Mouse (Mus musculus) MEL (cell line): ENCODE data around the gene Pold4. TPM values are rescaled to one million over a fixed set of nuclear protein-coding genes. Genes with fewer than 3 reads are reported as not detected.

ENCODE experiments used
- DNase-seq: peaks from one replicate; pipeline ENCODE4 v3.0.0; 2011; ENCODE audit warnings: low read depth, low spot score
- H3K27ac ChIP-seq: 2 replicates; pipeline ENCODE4 v1.5.1; 2012; ENCODE audit warnings: low read depth, mild to moderate bottlenecking, control low read depth, low read length, moderate library complexity; ENCODE audit not compliant: control insufficient read depth
- H3K27me3 ChIP-seq, 2 experiments: fragments of 150-350 bp in 1 of 2; sonication (generic) in 1 of 2; 2 replicates each; pipeline ENCODE4 v1.6.1; 2012; ENCODE audit warnings: low read length in 2 of 2, mild to moderate bottlenecking in 2 of 2, improper control_type of control experiment in 1 of 2, moderate library complexity in 1 of 2; ENCODE audit not compliant: insufficient read depth in 2 of 2, control insufficient read depth in 1 of 2
- H3K36me3 ChIP-seq, 2 experiments: 2 replicates each; pipeline ENCODE4 v1.6.1; 2012 to 2014; ENCODE audit warnings: low read length in 2 of 2, improper control_type of control experiment in 1 of 2, inconsistent platforms in 1 of 2, mild to moderate bottlenecking in 1 of 2; ENCODE audit not compliant: insufficient read depth in 2 of 2, control insufficient read depth in 1 of 2
- H3K4me1 ChIP-seq, 2 experiments: fragments of 150-350 bp in 1 of 2; sonication (generic) in 1 of 2; 2 replicates each; pipeline ENCODE4 v1.6.1; 2012; ENCODE audit warnings: low read length in 2 of 2, improper control_type of control experiment in 1 of 2, mild to moderate bottlenecking in 1 of 2; ENCODE audit not compliant: insufficient read depth in 2 of 2, control insufficient read depth in 1 of 2
- H3K4me3 ChIP-seq, 2 experiments: fragments of 150-350 bp in 1 of 2; sonication (generic) in 1 of 2; 2 replicates each; pipeline ENCODE4 v1.5.1; 2012; ENCODE audit warnings: low read depth in 2 of 2, low read length in 2 of 2, mild to moderate bottlenecking in 2 of 2, moderate library complexity in 2 of 2, control low read depth in 1 of 2, improper control_type of control experiment in 1 of 2; ENCODE audit not compliant: control insufficient read depth in 1 of 2, insufficient read depth in 1 of 2
- H3K79me2 ChIP-seq: 2 replicates; pipeline ENCODE4 v1.6.1; 2012; ENCODE audit warnings: mild to moderate bottlenecking, low read length, moderate library complexity; ENCODE audit not compliant: control insufficient read depth, poor library complexity, insufficient read depth
- H3K9ac ChIP-seq: 2 replicates; pipeline ENCODE4 v1.6.1; 2012; ENCODE audit warnings: low read depth, mild to moderate bottlenecking, control low read depth, low read length, moderate library complexity; ENCODE audit not compliant: control insufficient read depth, poor library complexity, severe bottlenecking
- H3K9me3 ChIP-seq: fragments of 150-350 bp; sonication (generic); replicated peaks from 2 replicates; pipeline ENCODE4 v1.6.1; 2012; ENCODE audit warnings: mild to moderate bottlenecking, low read length, improper control_type of control experiment, moderate library complexity; ENCODE audit not compliant: insufficient read depth
- CTCF ChIP-seq, 3 experiments: IDR thresholded peaks in 2 of 3; conservative IDR thresholded peaks in 1 of 3; 2 replicates each; pipeline ENCODE4 v1.5.1; 2011 to 2012; ENCODE audit warnings: low read length in 3 of 3, low read depth in 2 of 3, mild to moderate bottlenecking in 2 of 3, improper control_type of control experiment in 1 of 3, inconsistent platforms in 1 of 3, mixed read lengths in 1 of 3, moderate library complexity in 1 of 3; ENCODE audit not compliant: control insufficient read depth in 1 of 3, insufficient read depth in 1 of 3, poor library complexity in 1 of 3, severe bottlenecking in 1 of 3
- E2F4 ChIP-seq: IDR thresholded peaks from 2 replicates; pipeline ENCODE4 v1.6.1; 2011; ENCODE audit warnings: low read depth, low read length, improper control_type of control experiment, borderline replicate concordance
- ELF1 ChIP-seq: IDR thresholded peaks from 2 replicates; pipeline ENCODE4 v1.6.1; 2014; ENCODE audit warnings: low read depth, mild to moderate bottlenecking, inconsistent platforms, low read length, improper control_type of control experiment, moderate library complexity
- EP300 ChIP-seq, 2 experiments: IDR thresholded peaks; 2 replicates each; pipeline ENCODE4 v1.6.1; 2011; ENCODE audit warnings: improper control_type of control experiment in 2 of 2, low read length in 2 of 2, low read depth in 1 of 2, mild to moderate bottlenecking in 1 of 2
- ETS1 ChIP-seq: IDR thresholded peaks from 2 replicates; pipeline ENCODE4 v1.6.1; 2012; ENCODE audit warnings: low read depth, mild to moderate bottlenecking, inconsistent platforms, low read length, improper control_type of control experiment, moderate library complexity
- GABPA ChIP-seq: IDR thresholded peaks from 2 replicates; pipeline ENCODE4 v1.6.1; 2012; ENCODE audit warnings: low read depth, mild to moderate bottlenecking, inconsistent platforms, low read length, improper control_type of control experiment, moderate library complexity
- HCFC1 ChIP-seq: IDR thresholded peaks from 2 replicates; pipeline ENCODE4 v1.6.1; 2012; ENCODE audit warnings: low read depth, mild to moderate bottlenecking, inconsistent platforms, low read length, improper control_type of control experiment, moderate library complexity
- KAT2A ChIP-seq: conservative IDR thresholded peaks from 2 replicates; pipeline ENCODE4 v1.6.1; 2012; ENCODE audit warnings: low read depth, low read length, improper control_type of control experiment, inconsistent platforms
- MAFK ChIP-seq: IDR thresholded peaks from 2 replicates; pipeline ENCODE4 v1.6.1; 2011; ENCODE audit warnings: low read depth, mild to moderate bottlenecking, low read length, improper control_type of control experiment, borderline replicate concordance
- MAZ ChIP-seq: IDR thresholded peaks from 2 replicates; pipeline ENCODE4 v1.6.1; 2012; ENCODE audit warnings: low read depth, mild to moderate bottlenecking, inconsistent platforms, low read length, improper control_type of control experiment
- MXI1 ChIP-seq: IDR thresholded peaks from 2 replicates; pipeline ENCODE4 v1.6.1; 2011; ENCODE audit warnings: mild to moderate bottlenecking, low read depth, low read length, improper control_type of control experiment
- MYB ChIP-seq: IDR thresholded peaks from 2 replicates; pipeline ENCODE4 v1.6.1; 2011; ENCODE audit warnings: mild to moderate bottlenecking, low read depth, low read length, improper control_type of control experiment
- NELFE ChIP-seq: IDR thresholded peaks from 2 replicates; pipeline ENCODE4 v1.6.1; 2011; ENCODE audit warnings: low read depth, low read length, improper control_type of control experiment
- POLR2A ChIP-seq, 2 experiments: IDR thresholded peaks; 2 replicates each; pipeline ENCODE4 v1.6.1; 2011 to 2012; ENCODE audit warnings: low read length in 2 of 2, mild to moderate bottlenecking in 2 of 2, control low read depth in 1 of 2, improper control_type of control experiment in 1 of 2, low read depth in 1 of 2, moderate library complexity in 1 of 2; ENCODE audit not compliant: control insufficient read depth in 1 of 2, insufficient read depth in 1 of 2, poor library complexity in 1 of 2
- RAD21 ChIP-seq: IDR thresholded peaks from 2 replicates; pipeline ENCODE4 v1.6.1; 2011; ENCODE audit warnings: mild to moderate bottlenecking, low read depth, low read length, improper control_type of control experiment
- RCOR1 ChIP-seq: IDR thresholded peaks from 2 replicates; pipeline ENCODE4 v1.6.1; 2012; ENCODE audit warnings: low read depth, mild to moderate bottlenecking, inconsistent platforms, low read length, improper control_type of control experiment
- SIN3A ChIP-seq: IDR thresholded peaks from 2 replicates; pipeline ENCODE4 v1.6.1; 2012; ENCODE audit warnings: low read length, improper control_type of control experiment, inconsistent platforms
- SMC3 ChIP-seq: IDR thresholded peaks from 2 replicates; pipeline ENCODE4 v1.6.1; 2011; ENCODE audit warnings: low read depth, low read length, improper control_type of control experiment
- TAL1 ChIP-seq: IDR thresholded peaks from 2 replicates; pipeline ENCODE4 v1.6.1; 2012; ENCODE audit warnings: mild to moderate bottlenecking, inconsistent platforms, low read length, moderate library complexity, mixed read lengths
- TBP ChIP-seq: IDR thresholded peaks from 2 replicates; pipeline ENCODE4 v1.8.0; 2011; ENCODE audit warnings: low read depth, low read length, improper control_type of control experiment
- TCF12 ChIP-seq: IDR thresholded peaks from 2 replicates; pipeline ENCODE4 v1.6.1; 2014; ENCODE audit warnings: low read depth, mild to moderate bottlenecking, inconsistent platforms, low read length, improper control_type of control experiment, moderate library complexity
- UBTF ChIP-seq: IDR thresholded peaks from 2 replicates; pipeline ENCODE4 v1.6.1; 2012; ENCODE audit warnings: low read depth, mild to moderate bottlenecking, inconsistent platforms, low read length, improper control_type of control experiment, moderate library complexity, borderline replicate concordance; ENCODE audit not compliant: insufficient read depth
- USF1 ChIP-seq: IDR thresholded peaks from 2 replicates; pipeline ENCODE4 v1.6.1; 2014; ENCODE audit warnings: low read depth, mild to moderate bottlenecking, inconsistent platforms, low read length, improper control_type of control experiment, moderate library complexity
- USF2 ChIP-seq, 2 experiments: IDR thresholded peaks; 2 replicates each; pipeline ENCODE4 v1.6.1; 2011 to 2012; ENCODE audit warnings: improper control_type of control experiment in 2 of 2, low read length in 2 of 2, borderline replicate concordance in 1 of 2, inconsistent platforms in 1 of 2, low read depth in 1 of 2, mild to moderate bottlenecking in 1 of 2; ENCODE audit not compliant: insufficient read depth in 1 of 2
- ZKSCAN1 ChIP-seq: IDR thresholded peaks from 2 replicates; pipeline ENCODE4 v1.6.1; 2012; ENCODE audit warnings: low read depth, mild to moderate bottlenecking, inconsistent platforms, low read length, improper control_type of control experiment, moderate library complexity
- ZMIZ1 ChIP-seq: IDR thresholded peaks from 2 replicates; pipeline ENCODE4 v1.6.1; 2012; ENCODE audit warnings: low read depth, mild to moderate bottlenecking, inconsistent platforms, low read length, improper control_type of control experiment, moderate library complexity
- ZNF384 ChIP-seq: IDR thresholded peaks from 2 replicates; pipeline ENCODE4 v1.6.1; 2012; ENCODE audit warnings: low read depth, mild to moderate bottlenecking, inconsistent platforms, low read length, improper control_type of control experiment
- polyA plus RNA-seq, 2 experiments: library from polyadenylated mRNA; stranded (reverse) in 1 of 2; unstranded in 1 of 2; fragments of >175 nt in 1 of 2; fragments of >200 nt in 1 of 2; gene quantifications; 2 replicates each; pipeline versions ENCODE4 v1.2.1 to v1.2.4; 2012; ENCODE audit warnings: low replicate concordance in 2 of 2, low read depth in 1 of 2; ENCODE audit not compliant: insufficient read length in 2 of 2, insufficient read depth in 1 of 2, missing spikeins in 1 of 2
- total RNA-seq: library from RNA; depleted of rRNA; stranded (reverse); fragments of 300-350 nt; gene quantifications from 2 replicates; pipeline ENCODE4 v1.2.3, GENCODE M21; 2012

Pold4 gene
- total and polyA plus RNA-seq, 3 experiments: 18.5 to 40.4 TPM; not detected in 1

DNA sequence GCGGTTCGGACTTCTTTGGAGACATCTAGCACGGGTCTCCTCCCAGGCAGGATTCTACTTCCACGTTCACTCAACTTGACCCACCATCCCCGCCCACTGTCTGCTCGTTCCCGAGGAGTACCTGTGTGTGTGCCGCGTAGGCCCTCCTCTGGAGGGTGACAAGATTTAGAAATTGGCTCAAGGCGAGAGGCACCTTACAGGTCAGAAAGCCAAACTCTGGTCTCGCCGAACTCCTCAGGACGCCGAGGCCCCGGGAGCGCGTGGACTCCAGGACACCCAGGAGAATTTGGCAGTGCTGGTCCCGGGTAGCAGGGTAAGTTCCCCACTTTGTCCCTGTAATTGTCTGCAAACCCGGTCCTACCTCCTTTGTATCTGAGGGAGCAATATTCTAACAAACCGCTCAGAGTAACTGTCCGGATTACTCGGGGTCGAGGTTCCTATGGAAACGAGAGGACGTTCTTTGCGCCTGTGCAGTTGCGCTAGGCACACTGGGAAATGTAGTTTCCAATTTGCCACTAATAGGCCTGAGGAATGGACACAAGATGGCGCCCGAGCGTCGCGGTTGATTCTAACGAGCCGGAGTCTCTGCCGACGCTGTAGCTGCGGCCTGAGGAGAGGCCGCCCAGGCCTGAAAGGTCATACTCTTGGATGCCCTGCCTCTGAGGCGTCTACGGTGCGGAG lies 25.7 kb downstream of the Pold4 start (continued):
- TF ChIP-seq E2F4 (no peak), GABPA (no peak), HCFC1 (peak; percentile 100)

DNA sequence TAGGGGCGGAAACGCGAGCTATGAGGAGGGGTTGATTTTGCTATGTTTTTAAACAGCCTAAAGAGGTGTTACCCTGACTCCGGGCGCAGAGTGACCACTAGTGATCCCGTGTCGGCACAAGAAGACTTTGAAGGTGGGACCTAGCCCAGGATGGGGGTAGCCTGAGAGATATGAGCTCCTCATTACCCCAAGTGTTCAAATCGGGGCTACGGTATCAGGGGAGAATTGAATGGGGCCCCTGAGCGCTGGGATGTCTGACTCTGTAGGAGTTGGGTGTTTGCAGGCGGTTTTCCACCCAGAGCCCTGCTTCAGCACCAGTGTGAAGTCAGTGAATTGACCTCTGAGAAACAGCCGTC lies 26.2 kb downstream of the Pold4 start:
- Histone ChIP-seq H3K4me1 (peaks cover 2 to 4% of the 10 kb centered on the region in 2 experiments; a peak in 3 of 4 replicates), H3K4me3 (peak overlapping the region; percentile 56 to 72), H3K9me3 (no peaks in the 10 kb centered on the region), H3K9ac (peak overlapping the region; percentile 83), H3K36me3 (peaks cover 0 to 3% of the 10 kb centered on the region in 2 experiments; a peak in 1 of 4 replicates), H3K27ac (0 out of 2 replicates have a peak overlapping the region, but pooled peaks have one; percentile 22), H3K27me3 (no peaks in the 10 kb centered on the region), H3K79me2 (peaks cover 3% of the 10 kb centered on the region; the same call in 1 of the 2 replicates)
- DNase-seq: no peak
- TF ChIP-seq ZKSCAN1 (no peak), TBP (no peak), USF1 (0 out of 2 replicates have a peak, but pooled peaks have one; percentile 3), USF2 (IDR thresholded peaks at IDR 0.05; ENCODE audit: borderline replicate concordance in 1 of 2, insufficient read depth in 1 of 2, low read depth in 1 of 2, low read length in 2 of 2) (no peak)

DNA sequence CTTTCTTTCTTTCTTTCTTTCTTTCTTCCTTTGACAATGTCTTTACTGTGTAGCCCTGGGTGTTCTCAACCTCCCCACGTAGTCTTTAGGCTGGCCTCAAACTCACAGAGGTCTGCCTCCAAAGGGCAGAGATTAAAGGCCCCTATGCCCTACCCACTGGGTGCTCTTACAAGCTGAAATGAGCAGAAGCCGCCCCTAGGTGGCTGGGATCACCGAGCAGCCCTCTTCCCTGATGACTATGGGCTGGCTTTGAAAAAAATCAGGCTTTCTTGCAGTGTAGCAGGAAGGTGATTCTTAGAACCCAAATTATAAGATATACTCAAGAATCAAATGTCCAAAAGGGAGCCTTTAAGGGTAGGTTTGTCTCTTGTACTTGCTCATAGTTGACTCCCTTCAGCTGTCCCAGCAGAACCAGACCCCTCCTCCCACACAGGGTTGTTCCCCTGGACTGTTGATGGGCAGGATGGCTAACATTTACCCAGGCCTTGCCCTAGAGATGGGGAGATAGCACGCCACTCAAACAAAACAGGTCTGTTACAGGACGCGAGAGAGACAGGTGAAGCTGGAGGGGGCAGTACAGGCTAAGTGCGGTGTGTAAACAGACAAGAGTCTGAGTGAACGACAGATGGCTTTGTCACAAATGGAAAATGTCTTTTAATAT lies 29.5 kb downstream of the Pold4 start:
- Histone ChIP-seq H3K27ac (no peak overlapping the region), H3K4me1 (peaks cover 2 to 4% of the 10 kb centered on the region in 2 experiments; a peak in 3 of 4 replicates)

More for the DNA sequence above, 29.5 kb downstream of the Pold4 start:
- Histone ChIP-seq H3K36me3 (peaks cover 0 to 3% of the 10 kb centered on the region in 2 experiments; a peak in 1 of 4 replicates), H3K9me3 (no peaks in the 10 kb centered on the region), H3K27me3 (no peaks in the 10 kb centered on the region)
- DNase-seq: peak; percentile 46
- no peak for TF ChIP-seq MYB
- no peak for TF ChIP-seq EP300 (IDR thresholded peaks at IDR 0.05; ENCODE audit: low read depth in 1 of 2, low read length in 2 of 2)
- TF ChIP-seq GABPA: no peak
- TF ChIP-seq POLR2A (IDR thresholded peaks at IDR 0.05; ENCODE audit: control insufficient read depth in 1 of 2, insufficient read depth in 1 of 2, low read depth in 1 of 2, low read length in 2 of 2, poor library complexity in 1 of 2): no peak
- TF ChIP-seq HCFC1: no peak
- TF ChIP-seq MAZ: no peak
- TF ChIP-seq CTCF (IDR thresholded peaks at IDR 0.05 in 2 of 3, conservative IDR thresholded peaks at IDR 0.05 in 1 of 3; ENCODE audit: control insufficient read depth in 1 of 3, insufficient read depth in 1 of 3, low read depth in 2 of 3, low read length in 3 of 3, poor library complexity in 1 of 3, severe bottlenecking in 1 of 3): peak; percentile 10 to 45 (median 25); a peak in 4 of 6 replicates
- TF ChIP-seq TCF12: no peak
- TF ChIP-seq RCOR1: no peak
- peak; percentile 51 for TF ChIP-seq SMC3
- TF ChIP-seq MAFK: no peak
- peak; percentile 11 for TF ChIP-seq RAD21
- TF ChIP-seq SIN3A: no peak
- TF ChIP-seq ZMIZ1: no peak
- no peak for TF ChIP-seq UBTF
- no peak for TF ChIP-seq ETS1
- no peak for TF ChIP-seq ZKSCAN1
- TF ChIP-seq KAT2A: no peak
- TF ChIP-seq TAL1: no peak
- no peak for TF ChIP-seq E2F4
- no peak for TF ChIP-seq NELFE
- no peak for TF ChIP-seq ELF1
- no peak for TF ChIP-seq ZNF384
- TF ChIP-seq MXI1: no peak
- TF ChIP-seq, all 39 proteins: peak for 3
- Histone ChIP-seq H3K9ac (no peak overlapping the region), H3K4me3 (no peak overlapping the region), H3K79me2 (peaks cover 3% of the 10 kb centered on the region; the same call in 1 of the 2 replicates)
